Mouse (Mus musculus) cerebellum, postnatal 25 days (tissue): ENCODE measurements around the gene Kdm4d.
"Not testable (repeated sequence)": the region's sequence is repeated elsewhere in the genome, so short reads cannot be mapped to it uniquely, and the experiment has no call there.

ENCODE experiments used
- DNase-seq, 2 experiments: peaks; one replicate each; pipeline ENCODE4 v3.0.0; 2021; ENCODE audit warnings: mixed read lengths in 2 of 2

Kdm4d gene

DNA sequence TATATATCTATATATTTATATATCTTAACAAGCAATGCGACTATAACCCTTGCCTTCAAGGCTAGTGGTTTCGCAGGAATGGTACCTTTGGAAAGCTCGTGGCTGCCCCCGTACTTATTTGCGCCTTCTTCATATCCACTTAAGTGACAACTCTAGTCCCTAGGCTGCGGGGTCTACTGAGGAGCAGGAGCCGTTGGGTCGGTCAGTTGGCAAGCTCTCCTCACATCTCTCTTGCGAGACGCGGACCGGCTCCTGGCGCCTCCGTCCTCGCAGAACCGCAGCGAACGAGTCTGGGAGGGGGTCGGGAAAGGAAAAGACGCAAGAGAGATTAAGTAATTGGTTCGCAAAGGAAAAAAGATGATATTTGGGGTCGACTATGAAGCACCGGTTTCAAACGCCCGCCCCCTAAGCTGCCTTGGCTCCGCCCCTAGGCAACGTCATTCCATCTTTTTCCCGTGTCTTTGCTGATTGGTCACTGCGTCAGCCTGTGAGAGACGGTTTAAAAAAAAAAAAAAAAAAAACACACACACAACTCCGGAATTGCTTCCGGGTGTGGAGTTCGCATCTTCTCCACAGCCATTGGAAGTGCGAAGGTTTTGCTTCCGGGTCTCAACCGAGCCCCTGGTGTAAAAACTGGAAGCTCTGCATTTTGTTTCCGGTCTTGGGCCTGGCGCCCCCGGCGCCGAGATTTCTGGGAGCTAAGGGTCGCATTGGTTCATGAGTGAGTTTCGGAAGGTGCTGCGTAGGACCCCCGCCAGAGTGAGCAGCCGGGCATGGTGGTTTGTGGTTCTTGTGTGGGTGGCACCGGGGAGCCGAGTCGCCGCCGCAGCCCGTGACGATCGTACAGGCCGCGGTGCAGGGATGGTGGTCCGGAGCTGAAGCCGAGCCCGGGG is at the start of gene Kdm4d, which contains the start of gene Cwc15:
Gene Kdm4d (minus strand): TSS at position 460 of the 893 bp plus-strand sequence.
Gene Cwc15 (plus strand): TSS at position 595 of the 893 bp plus-strand sequence.
- DNase-seq, result peak; percentile 92 to 94

DNA sequence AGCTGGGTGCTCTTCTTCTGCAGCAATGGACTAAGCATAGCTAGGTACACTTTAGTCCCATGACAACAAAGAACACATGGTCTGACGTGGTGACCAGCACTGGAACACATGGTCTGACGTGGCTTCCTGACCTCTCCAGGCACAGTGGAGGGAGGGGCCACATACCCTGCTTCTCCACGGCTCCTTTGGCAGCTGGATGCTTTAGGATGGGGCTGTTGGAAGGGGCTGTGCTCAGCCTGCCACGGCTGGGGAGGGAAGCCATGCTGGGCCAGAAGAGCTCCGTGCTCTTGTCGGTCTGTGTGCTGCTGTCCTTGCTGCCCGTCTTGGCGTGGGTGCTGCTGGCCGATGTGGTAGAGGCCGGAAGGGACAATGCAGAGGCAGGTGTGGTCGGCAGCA is 48.1 kb upstream of the Kdm4d start:
- DNase-seq, result no peak

DNA sequence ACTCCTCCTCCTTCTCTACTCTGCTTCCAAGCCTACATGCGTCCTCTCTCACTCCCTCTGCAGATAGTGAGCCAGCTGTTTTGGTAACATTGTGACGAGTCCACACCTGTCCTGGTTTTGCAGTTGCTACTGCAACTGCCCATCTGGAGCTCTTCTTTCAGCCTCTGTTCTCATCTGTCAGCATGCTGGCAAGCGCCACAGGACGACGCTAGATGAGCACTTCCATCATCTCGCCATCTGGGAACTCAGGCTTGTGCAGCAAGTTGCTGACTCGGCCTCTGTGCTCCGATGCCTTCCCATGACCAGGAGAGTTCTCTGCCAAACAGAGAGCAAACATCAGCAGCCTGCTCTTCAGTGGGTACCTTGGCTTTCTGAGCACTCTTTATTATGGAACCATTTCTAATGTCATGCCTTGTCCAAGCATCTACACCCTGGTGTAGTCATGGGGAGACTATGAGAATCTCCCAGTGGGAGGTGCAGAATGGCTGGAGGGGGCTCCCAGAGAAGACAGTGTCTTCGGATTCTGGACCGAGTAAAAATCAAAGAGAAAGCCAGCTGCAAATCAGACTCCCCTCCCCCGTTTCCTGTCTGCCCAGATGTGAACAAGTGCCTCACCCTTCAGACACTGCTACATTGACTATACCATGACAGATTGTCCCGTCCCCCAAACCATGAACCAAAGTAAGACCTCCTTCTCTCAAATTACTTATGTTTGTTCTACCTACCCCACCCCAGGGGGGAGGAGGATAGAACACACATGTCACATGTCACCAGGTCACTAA is 47.5 kb upstream of the Kdm4d start:
- DNase-seq, result no peak

GRCm38 (mm10) chr9:14544034-14544757 is 43.9 kb upstream of the Kdm4d start:
- no peak for DNase-seq

- DNase-seq, result no peak
Measured at GRCm38 (mm10) chr9:14534833-14535456, 34.7 kb upstream of the Kdm4d start.

- DNase-seq, result no peak
Measured at GRCm38 (mm10) chr9:14533659-14534058, 33.4 kb upstream of the Kdm4d start.

DNA sequence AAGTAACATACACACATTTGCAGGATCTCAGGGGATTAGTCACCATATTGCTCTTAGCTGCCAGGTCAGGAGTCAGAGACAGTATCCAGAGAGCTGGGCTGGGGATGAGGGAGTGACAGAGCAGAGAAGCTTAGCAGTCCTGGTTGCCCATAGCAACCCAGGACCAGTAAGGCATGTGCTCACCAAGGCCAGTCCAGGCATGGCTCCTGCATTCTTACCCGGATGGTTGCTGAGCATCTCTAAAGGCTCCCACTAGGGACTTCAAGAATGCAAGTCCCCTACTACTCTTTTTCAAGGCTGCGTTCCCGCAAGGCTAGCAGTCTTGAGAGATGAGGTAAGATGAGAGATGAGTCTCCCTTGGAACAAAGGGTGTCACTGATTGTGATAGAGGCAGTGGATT is 32.0 kb upstream of the Kdm4d start:
- DNase-seq, result peak in 1 of 2 experiments; percentile 7

DNA sequence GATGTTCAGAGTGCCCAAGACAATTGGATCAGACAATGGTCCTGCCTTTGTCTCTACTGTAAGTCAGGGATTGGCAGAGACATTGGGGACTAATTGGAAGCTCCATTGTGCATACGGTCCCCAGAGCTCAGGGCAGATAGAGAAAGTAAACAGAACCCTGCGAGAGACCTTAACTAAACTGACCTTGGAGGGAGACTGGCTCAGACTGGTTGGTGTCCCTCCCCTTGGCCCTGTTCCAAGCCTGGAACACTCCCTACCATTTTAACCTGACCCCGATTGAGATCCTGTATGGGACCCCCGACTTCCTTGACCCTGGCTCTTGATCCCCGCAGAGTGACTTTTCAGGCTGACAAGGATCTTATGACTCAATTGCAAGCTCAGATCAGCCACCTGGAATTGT is 29.7 kb upstream of the Kdm4d start:
- DNase-seq, result no peak

GRCm38 (mm10) chr9:14523408-14524043 is 23.2 kb upstream of the Kdm4d start:
- DNase-seq, result peak; percentile 75 to 84

- no peak for DNase-seq
Measured at GRCm38 (mm10) chr9:14521695-14522094, 21.4 kb upstream of the Kdm4d start.

DNA sequence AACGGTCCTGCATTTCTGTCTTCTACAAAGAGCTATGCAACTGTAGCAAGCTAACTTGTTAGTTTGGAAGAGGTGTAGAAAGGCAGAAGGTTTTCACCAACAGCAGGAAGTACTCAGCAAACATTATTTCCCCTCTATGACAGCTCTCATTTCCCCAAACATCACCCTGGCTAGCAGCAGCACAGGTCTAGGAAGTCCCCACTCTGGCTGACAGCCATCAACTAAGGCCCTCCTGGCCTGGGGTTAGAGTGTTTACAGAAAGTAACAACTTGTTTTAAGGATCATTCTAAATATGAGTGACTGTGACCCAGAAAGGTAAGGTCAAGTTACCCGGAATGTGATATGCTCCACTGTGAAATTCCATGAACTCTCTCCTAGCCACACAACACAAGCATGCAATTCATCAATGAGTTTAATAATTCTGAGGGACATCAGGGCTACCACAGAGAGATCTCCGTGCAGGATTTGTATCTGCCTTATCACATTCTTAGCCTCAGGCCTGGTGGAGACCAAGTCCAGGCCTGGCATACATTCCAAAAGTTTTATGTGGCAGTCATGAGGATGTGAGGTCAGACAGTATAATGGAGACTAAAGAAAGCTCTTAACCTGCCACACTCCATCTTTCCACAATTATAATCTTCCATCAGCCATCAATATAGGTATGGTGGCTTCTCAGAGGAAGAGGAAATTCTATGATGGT is 20.8 kb upstream of the Kdm4d start:
- DNase-seq, result no peak

GRCm38 (mm10) chr9:14518105-14518504 is 17.8 kb upstream of the Kdm4d start:
- no peak for DNase-seq

GRCm38 (mm10) chr9:14517296-14517695 is 17.0 kb upstream of the Kdm4d start:
- no peak for DNase-seq

DNA sequence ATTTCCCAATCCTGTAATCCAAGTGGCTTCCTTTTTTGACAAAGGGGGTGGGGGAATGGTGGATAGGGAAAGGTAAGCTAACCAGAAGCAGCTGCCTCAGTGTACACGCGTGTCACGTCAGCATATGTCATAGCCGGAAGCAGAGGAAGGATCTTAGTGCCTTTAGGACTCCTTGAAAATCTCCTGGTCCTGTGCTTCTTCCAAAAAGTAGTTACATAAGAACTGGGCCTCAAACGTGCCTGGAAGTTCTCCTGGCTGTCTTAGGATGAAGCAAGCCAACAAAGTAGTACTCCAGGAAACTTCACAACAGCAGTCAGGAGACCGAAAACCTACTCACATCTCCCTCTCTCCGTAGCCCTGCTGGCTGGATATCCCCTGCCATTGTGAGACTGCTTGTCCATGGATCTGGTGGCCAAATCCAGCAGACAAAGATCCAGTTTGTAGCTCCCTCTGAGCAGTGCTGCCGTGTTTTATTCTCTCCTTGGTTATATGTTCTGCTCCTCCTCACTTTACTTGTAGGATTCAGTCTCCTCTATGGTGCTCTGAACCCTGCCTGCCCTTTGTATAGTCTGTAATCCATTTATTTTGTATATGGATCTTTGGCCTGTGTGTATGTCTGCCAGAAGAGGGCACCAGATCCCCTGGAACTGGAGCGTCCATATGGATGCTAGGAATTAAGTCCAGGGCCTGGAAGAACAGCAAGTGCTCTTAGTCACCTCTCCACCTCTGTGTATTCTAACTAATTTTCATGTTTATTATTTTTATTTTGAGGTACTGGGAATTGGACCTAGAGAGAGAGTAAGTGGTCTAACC is 12.6 kb upstream of the Kdm4d start:
- DNase-seq, result peak; percentile 42 to 67

DNA sequence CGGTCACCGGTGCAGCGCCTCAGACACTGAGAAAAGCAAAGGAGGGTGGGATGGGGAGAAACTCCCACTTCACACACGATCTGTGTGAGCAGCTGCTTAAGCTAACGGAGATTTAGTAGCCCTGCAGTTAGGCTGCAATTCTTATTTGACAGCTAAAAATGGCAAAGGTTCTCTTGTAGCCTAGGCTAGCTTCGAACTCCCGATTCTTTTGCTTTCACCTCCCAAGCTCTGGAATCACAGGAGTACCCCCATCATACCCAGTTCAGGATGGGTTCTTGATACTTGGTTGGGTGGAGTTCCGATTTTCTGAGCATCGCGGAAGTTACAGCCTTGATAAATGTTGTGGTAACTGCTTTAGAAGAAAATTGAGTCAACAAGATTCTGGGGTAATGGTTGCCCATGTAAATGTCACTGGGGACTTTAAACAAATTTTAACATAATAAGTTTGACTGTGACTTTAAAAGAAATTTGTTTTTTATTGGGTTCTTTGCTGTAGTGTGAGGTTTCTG is 688 bp upstream of the Kdm4d start:
- DNase-seq, result no peak

GRCm38 (mm10) chr9:14498896-14499705 is 1.2 kb downstream of the Kdm4d start:
- no peak for DNase-seq

DNA sequence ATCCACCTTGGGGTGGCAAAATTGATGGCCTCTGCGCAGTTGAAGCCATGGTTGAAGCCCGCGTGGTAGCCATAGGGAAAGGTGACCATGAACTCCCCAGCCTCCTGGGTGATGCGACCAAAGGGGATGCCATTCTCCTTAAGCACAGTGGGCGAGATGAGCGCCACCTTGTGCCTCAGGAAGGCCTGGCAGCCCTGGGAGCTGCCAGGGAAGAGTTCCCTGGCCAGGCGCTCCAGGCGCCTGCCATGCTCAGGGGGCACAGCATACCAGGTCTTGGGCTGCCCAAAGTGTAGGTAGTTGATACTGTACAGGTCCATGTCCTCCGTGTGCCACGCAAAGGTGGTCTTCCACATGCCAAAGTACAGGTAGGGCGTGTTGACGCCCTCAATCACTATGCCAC is 36.6 kb downstream of the Kdm4d start:
- DNase-seq, result not testable (repeated sequence)

GRCm38 (mm10) chr9:14462536-14462935 is 37.7 kb downstream of the Kdm4d start:
- DNase-seq, result not testable (repeated sequence)

DNA sequence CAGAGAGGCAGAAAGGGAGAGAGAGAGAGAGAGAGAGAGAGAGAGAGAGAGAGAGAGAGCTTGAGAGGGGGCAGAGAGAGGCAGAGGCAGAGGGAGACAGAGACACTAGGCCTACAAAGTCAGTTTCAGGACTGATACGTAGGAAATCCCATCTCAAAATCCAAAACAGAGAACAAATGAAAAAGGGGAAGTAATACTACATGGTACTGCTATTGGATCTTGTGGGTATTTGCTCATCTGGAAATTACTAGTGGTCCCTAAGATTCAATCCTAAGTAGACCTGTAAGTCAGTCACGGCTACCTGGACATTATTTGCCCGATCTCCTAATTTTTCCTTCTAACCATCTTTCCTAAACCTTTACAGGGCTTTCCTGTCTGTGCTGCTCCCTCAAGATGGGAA is 44.0 kb downstream of the Kdm4d start:
- DNase-seq, result no peak
